Mouse (Mus musculus) thymus, adult 2 months (tissue): Measurements from ENCODE around the gene Fam180a.

ENCODE experiments used
- CTCF ChIP-seq: fragments of 200-500 bp; IDR thresholded peaks from 2 replicates; pipeline ENCODE4 v1.5.1; 2012; ENCODE audit warnings: mild to moderate bottlenecking, control low read depth, low read length, moderate library complexity, borderline replicate concordance; ENCODE audit not compliant: control insufficient read depth, poor library complexity, insufficient read depth; ENCODE audit errors: extremely low read depth
- POLR2A ChIP-seq: fragments of 200-500 bp; IDR thresholded peaks from 2 replicates; pipeline ENCODE4 v1.6.1; 2012; ENCODE audit warnings: mild to moderate bottlenecking, low read length, control low read depth, moderate library complexity; ENCODE audit not compliant: control insufficient read depth, poor library complexity, insufficient read depth; ENCODE audit errors: extremely low read depth

- no peak for TF ChIP-seq CTCF
- TF ChIP-seq POLR2A: no peak
Observed at GRCm38 (mm10) chr6:35271868-35272765, 53.8 kb downstream of the Fam180a start.
